Mouse (Mus musculus) ES-E14 (cell line): ENCODE measurements around the gene Gm1604a.
"Not testable (repeated sequence)": the region's sequence is repeated elsewhere in the genome, so short reads cannot be mapped to it uniquely, and the experiment has no call there.

Experiments used
- HCFC1 ChIP-seq: IDR thresholded peaks from 2 replicates; pipeline ENCODE4 v1.6.1; 2012; ENCODE audit warnings: low read length, inconsistent platforms, borderline replicate concordance; ENCODE audit not compliant: insufficient read depth
- MAFK ChIP-seq: IDR thresholded peaks from 2 replicates; pipeline ENCODE4 v1.6.1; 2014; ENCODE audit warnings: mild to moderate bottlenecking, low read depth, low read length, inconsistent platforms; ENCODE audit not compliant: insufficient read depth
- ZC3H11A ChIP-seq: IDR thresholded peaks from 2 replicates; pipeline ENCODE4 v1.6.1; 2012; ENCODE audit warnings: low read depth, mild to moderate bottlenecking, inconsistent platforms, low read length, borderline replicate concordance
- ZNF384 ChIP-seq: IDR thresholded peaks from 2 replicates; pipeline ENCODE4 v1.6.1; 2012; ENCODE audit warnings: low read depth, low read length, inconsistent platforms

DNA sequence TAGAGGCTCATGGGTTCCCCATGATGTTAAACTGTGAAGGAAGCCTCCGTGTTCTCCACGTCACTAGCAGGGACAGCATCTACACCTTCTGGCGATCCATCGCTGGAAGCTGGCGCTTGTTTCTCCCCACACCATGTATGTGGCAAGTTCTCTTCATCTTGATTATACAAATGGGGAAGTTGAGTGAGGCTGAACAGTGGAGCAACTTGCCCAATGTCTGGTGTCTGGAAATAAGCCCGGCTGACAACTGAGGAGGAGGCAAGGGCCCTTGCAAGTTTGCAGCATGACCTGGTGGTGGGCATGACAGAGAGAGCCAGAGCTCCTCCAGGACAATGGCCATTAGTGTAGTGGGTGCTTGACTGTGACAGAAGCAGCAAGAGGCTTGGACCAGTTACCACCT is 50.2 kb downstream of the Gm1604a start:
- not testable (repeated sequence) for TF ChIP-seq ZC3H11A, ZNF384, HCFC1, MAFK
